Mouse (Mus musculus): ENCODE data around the gene Olfr1335. TPM values are rescaled to one million over a fixed set of nuclear protein-coding genes. Genes with fewer than 3 reads are reported as not detected.
"Not testable (repeated sequence)": the region's sequence is repeated elsewhere in the genome, so short reads cannot be mapped to it uniquely, and the experiment has no call there.

Gene Olfr1335
- not detected in 2 replicates for polyA plus RNA-seq (2012; rRNA removed)

GRCm38 (mm10) chr4:118809844-118810243 is at the start of gene Olfr1335:
Olfr1335 (minus strand) TSS chr4:118809944.
- DNase-seq (ENCODE audit: low spot score): no peak

- no peak for DNase-seq (ENCODE audit: low spot score)
Measured at GRCm38 (mm10) chr4:118836179-118836578, 26.4 kb upstream of the Olfr1335 start, which contains the start of gene Olfr1333. Olfr1333 (minus strand) TSS chr4:118836279.

DNA sequence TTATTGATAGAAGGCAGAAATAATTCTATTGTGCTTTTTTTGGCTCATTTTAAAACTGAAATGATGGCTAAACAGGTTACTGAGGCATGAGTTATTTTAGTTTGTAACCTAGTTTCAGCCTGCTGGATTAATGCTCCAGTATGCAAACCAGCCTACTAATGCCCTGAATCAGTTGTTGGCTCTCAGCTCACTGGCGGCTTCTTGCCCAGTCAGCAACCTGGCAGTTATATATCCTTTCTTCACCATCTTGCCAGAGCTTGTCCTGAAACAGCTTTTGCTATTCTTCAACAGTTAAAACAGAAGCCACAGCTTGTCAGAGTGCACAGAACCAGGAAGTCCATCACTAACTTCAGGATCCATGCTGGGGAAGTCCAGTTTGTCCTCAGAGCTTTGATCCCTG is 9.2 kb upstream of the Olfr1335 start:
- no peak for DNase-seq (ENCODE audit: low spot score)

DNA sequence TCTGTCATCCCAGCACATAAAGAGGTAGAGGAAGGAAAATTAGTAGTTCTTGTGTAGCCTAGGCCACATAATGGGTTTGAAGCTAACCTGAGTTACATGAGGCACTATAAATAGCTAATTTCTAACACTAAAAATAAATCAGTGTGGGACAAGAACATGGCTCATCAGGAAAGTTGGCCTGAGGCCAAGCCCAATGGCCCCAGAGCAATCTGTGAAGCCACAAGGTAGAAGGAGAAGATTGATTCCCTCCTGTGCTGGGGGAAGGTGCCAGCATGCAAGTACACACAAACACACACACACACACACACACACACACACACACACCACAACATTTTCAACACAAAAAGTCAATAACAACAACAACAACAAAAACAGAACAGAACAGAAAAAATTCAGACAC is 16.9 kb downstream of the Olfr1335 start:
- not testable (repeated sequence) for DNase-seq (ENCODE audit: low spot score)

GRCm38 (mm10) chr4:118782486-118782885 is 27.3 kb downstream of the Olfr1335 start, which contains the start of gene Olfr1337:
Olfr1337 (minus strand) TSS chr4:118782586.
- no peak for DNase-seq (ENCODE audit: low spot score)

Other genes with a start within 250 kb of the Olfr1335 start
- 0.04 and 0.08 TPM in 2 replicates for gene Cfap57, start 189.2 kb downstream of the Olfr1335 start, polyA plus RNA-seq (2012; rRNA removed)
- gene Ebna1bp2, start 189.1 kb downstream of the Olfr1335 start, polyA plus RNA-seq (2012; rRNA removed): 63.4 and 72.6 TPM in 2 replicates
- gene Olfr62, start 151.0 kb downstream of the Olfr1335 start, polyA plus RNA-seq (2012; rRNA removed): not detected in 2 replicates
- not detected in 2 replicates for gene Olfr1342, start 117.2 kb downstream of the Olfr1335 start, polyA plus RNA-seq (2012; rRNA removed)
- gene Olfr1341, start 106.4 kb downstream of the Olfr1335 start, polyA plus RNA-seq (2012; rRNA removed): not detected in 2 replicates
- not detected in 2 replicates for gene Olfr1340, start 89.8 kb downstream of the Olfr1335 start, polyA plus RNA-seq (2012; rRNA removed)
- gene Olfr1339, start 77.8 kb downstream of the Olfr1335 start, polyA plus RNA-seq (2012; rRNA removed): not detected in 2 replicates
- gene Olfr1338, start 51.2 kb downstream of the Olfr1335 start, polyA plus RNA-seq (2012; rRNA removed): not detected in 2 replicates
- gene Olfr1337, start 27.4 kb downstream of the Olfr1335 start, polyA plus RNA-seq (2012; rRNA removed): not detected in 2 replicates
- not detected in 2 replicates for gene Olfr1333, start 26.3 kb upstream of the Olfr1335 start, polyA plus RNA-seq (2012; rRNA removed)
- gene Olfr1331, start 54.7 kb upstream of the Olfr1335 start, polyA plus RNA-seq (2012; rRNA removed): not detected in 2 replicates
- not detected in 2 replicates for gene Olfr1330, start 78.7 kb upstream of the Olfr1335 start, polyA plus RNA-seq (2012; rRNA removed)
- gene Olfr1329, start 107.5 kb upstream of the Olfr1335 start, polyA plus RNA-seq (2012; rRNA removed): not detected in 2 replicates
- 0.03 TPM in 1 of 2 replicates, not detected in the other for gene Olfr1328, start 128.7 kb upstream of the Olfr1335 start, polyA plus RNA-seq (2012; rRNA removed)
- 0.08 and 0.27 TPM in 2 replicates for gene Lao1, start 151.6 kb upstream of the Olfr1335 start, polyA plus RNA-seq (2012; rRNA removed)